Mouse (Mus musculus) neural tube, embryonic 14.5 days (tissue): ENCODE measurements at regions not wholly inside any gene's neighbourhood (a gene's known extent, or its start where the extent isn't known, plus 50 kb on each side); places are given as distances from the start of the nearest gene placed in this dataset.

ENCODE experiments used
- ATAC-seq: fragments of 200-750 bp; cut with Nextera tagmentation; 2 replicates; pipeline ENCODE4 v1.8.0; 2017; ENCODE audit warnings: low read depth, mild to moderate bottlenecking, moderate TSS enrichment, moderate library complexity
- H3K27ac ChIP-seq: fragments of 300-500 bp; sonication (generic); 2 replicates; pipeline ENCODE4 v1.5.1; 2014; ENCODE audit warnings: low read depth, mild to moderate bottlenecking, control low read depth, low read length, moderate library complexity, mixed read lengths
- H3K27me3 ChIP-seq: fragments of 300-500 bp; sonication (generic); 2 replicates; pipeline ENCODE4 v1.6.1; 2014; ENCODE audit warnings: low read length; ENCODE audit not compliant: control insufficient read depth, insufficient read depth
- H3K36me3 ChIP-seq: fragments of 300-500 bp; sonication (generic); 2 replicates; pipeline ENCODE4 v1.6.1; 2014; ENCODE audit warnings: low read length, mixed read lengths; ENCODE audit not compliant: control insufficient read depth, insufficient read depth
- H3K4me1 ChIP-seq: fragments of 300-500 bp; sonication (generic); 2 replicates; pipeline ENCODE4 v1.6.1; 2014; ENCODE audit warnings: low read length; ENCODE audit not compliant: control insufficient read depth, insufficient read depth
- H3K4me2 ChIP-seq: fragments of 300-500 bp; sonication (generic); 2 replicates; pipeline ENCODE4 v1.6.1; 2014; ENCODE audit warnings: mild to moderate bottlenecking, low read depth, low read length, control low read depth
- H3K4me3 ChIP-seq: fragments of 300-500 bp; sonication (generic); 2 replicates; pipeline ENCODE4 v1.5.1; 2014; ENCODE audit warnings: low read depth, low read length, control low read depth, mixed read lengths
- H3K9ac ChIP-seq: fragments of 300-500 bp; sonication (generic); replicated peaks from 2 replicates; pipeline ENCODE4 v1.6.1; 2014; ENCODE audit warnings: low read depth, mild to moderate bottlenecking, control low read depth, low read length, mixed read lengths
- H3K9me3 ChIP-seq: fragments of 300-500 bp; sonication (generic); 2 replicates; pipeline ENCODE4 v1.6.1; 2016; ENCODE audit warnings: low read length; ENCODE audit not compliant: control insufficient read depth
- WGBS: fragments of 180-500 bp; shearing (Covaris S2); extraction: QIAGEN DNeasy Blood & Tissue Kit; methylation state at CpG from one replicate; pipeline ENCODE4 v1.1.7; 2014; 5-methylcytosine and 5-hydroxymethylcytosine counted together

GRCm38 (mm10) chr4:114665684-114666083 lies 155.8 kb upstream of the Gm12830 start:
- H3K4me3 ChIP-seq, result no peak overlapping the region
- H3K4me1 ChIP-seq, result peaks cover 7% of the 10 kb centered on the region
- no peak overlapping the region for H3K27ac ChIP-seq
- no peaks in the 10 kb centered on the region for H3K9me3 ChIP-seq
- peak; percentile 84 for ATAC-seq
- H3K27me3 ChIP-seq, result peaks cover 27% of the 10 kb centered on the region
- H3K9ac ChIP-seq, result no peak overlapping the region
- peak overlapping the region; percentile 51; the same call in 1 of the 2 replicates for H3K4me2 ChIP-seq
- H3K36me3 ChIP-seq, result no peaks in the 10 kb centered on the region
- 2% methylated on average over 14 of the region's 14 CpGs for WGBS

GRCm38 (mm10) chr4:114666238-114666978 lies 155.1 kb upstream of the Gm12830 start:
- 2% methylated on average over 41 of the region's 41 CpGs for WGBS
- Histone ChIP-seq H3K4me3 (peak overlapping the region; percentile 28), H3K4me1 (peaks cover 7% of the 10 kb centered on the region), H3K9me3 (no peaks in the 10 kb centered on the region), H3K9ac (peak overlapping the region; percentile 42), H3K27ac (no peak overlapping the region), H3K4me2 (peak overlapping the region; percentile 51), H3K27me3 (peaks cover 30% of the 10 kb centered on the region), H3K36me3 (no peaks in the 10 kb centered on the region)
- peak; percentile 69 for ATAC-seq

- 7% methylated on average over 11 of the region's 13 CpGs for WGBS
Measured at GRCm38 (mm10) chr4:114666979-114667328, 154.6 kb upstream of the Gm12830 start.

GRCm38 (mm10) chr4:114672096-114672720 lies 149.3 kb upstream of the Gm12830 start:
- no peak overlapping the region for H3K9ac ChIP-seq
- H3K4me2 ChIP-seq, result no peak overlapping the region
- peaks cover 12% of the 10 kb centered on the region; the same call in 1 of the 2 replicates for H3K27me3 ChIP-seq
- H3K9me3 ChIP-seq, result no peaks in the 10 kb centered on the region
- H3K27ac ChIP-seq, result no peak overlapping the region
- no peak for ATAC-seq
- WGBS, result 65% methylated on average over 5 of the region's 5 CpGs
- no peak overlapping the region for H3K4me3 ChIP-seq
- H3K4me1 ChIP-seq, result no peaks in the 10 kb centered on the region
- no peaks in the 10 kb centered on the region for H3K36me3 ChIP-seq

More at GRCm38 (mm10) chr4:114666979-114667328, 154.6 kb upstream of the Gm12830 start:
- H3K4me1 ChIP-seq, result peaks cover 7% of the 10 kb centered on the region
- no peak overlapping the region for H3K27ac ChIP-seq
- peak overlapping the region; percentile 42 for H3K9ac ChIP-seq
- peaks cover 30% of the 10 kb centered on the region for H3K27me3 ChIP-seq
- no peak; the same call in 1 of the 2 replicates for ATAC-seq
- no peaks in the 10 kb centered on the region for H3K9me3 ChIP-seq
- H3K36me3 ChIP-seq, result no peaks in the 10 kb centered on the region
- peak overlapping the region; percentile 51 for H3K4me2 ChIP-seq
- H3K4me3 ChIP-seq, result peak overlapping the region; percentile 28

GRCm38 (mm10) chr4:114676908-114677898 lies 144.3 kb upstream of the Gm12830 start:
- H3K27me3 ChIP-seq, result no peaks in the 10 kb centered on the region
- no peaks in the 10 kb centered on the region for H3K9me3 ChIP-seq
- no peaks in the 10 kb centered on the region for H3K36me3 ChIP-seq
- 0 out of 2 replicates have a peak, but pooled peaks have one; percentile 1 for ATAC-seq
- peaks cover 8% of the 10 kb centered on the region for H3K4me1 ChIP-seq
- no peak overlapping the region for H3K27ac ChIP-seq
- no peak overlapping the region for H3K4me3 ChIP-seq
- 76% methylated on average over 13 of the region's 13 CpGs for WGBS
- no peak overlapping the region for H3K4me2 ChIP-seq
- no peak overlapping the region for H3K9ac ChIP-seq

- Histone ChIP-seq H3K4me3 (no peak overlapping the region), H3K27me3 (no peaks in the 10 kb centered on the region), H3K27ac (no peak overlapping the region), H3K9me3 (no peaks in the 10 kb centered on the region), H3K9ac (no peak overlapping the region), H3K4me1 (peaks cover 8% of the 10 kb centered on the region), H3K36me3 (no peaks in the 10 kb centered on the region), H3K4me2 (no peak overlapping the region)
- ATAC-seq, result peak; percentile 79
- WGBS, result 54% methylated on average over 8 of the region's 8 CpGs
Measured at GRCm38 (mm10) chr4:114678053-114678941, 143.2 kb upstream of the Gm12830 start.

GRCm38 (mm10) chr4:114680360-114680759 lies 141.2 kb upstream of the Gm12830 start:
- Histone ChIP-seq H3K9ac (no peak overlapping the region), H3K4me1 (peaks cover 8% of the 10 kb centered on the region), H3K27ac (no peak overlapping the region), H3K27me3 (no peaks in the 10 kb centered on the region), H3K36me3 (no peaks in the 10 kb centered on the region), H3K4me2 (no peak overlapping the region), H3K4me3 (no peak overlapping the region), H3K9me3 (no peaks in the 10 kb centered on the region)
- WGBS, result 57% methylated on average over 6 of the region's 6 CpGs
- ATAC-seq, result no peak

GRCm38 (mm10) chr4:114682955-114683354 lies 138.6 kb upstream of the Gm12830 start:
- Histone ChIP-seq H3K4me1 (peaks cover 5% of the 10 kb centered on the region), H3K9ac (no peak overlapping the region), H3K4me3 (no peak overlapping the region), H3K27ac (no peak overlapping the region), H3K36me3 (no peaks in the 10 kb centered on the region), H3K9me3 (no peaks in the 10 kb centered on the region), H3K27me3 (no peaks in the 10 kb centered on the region), H3K4me2 (no peak overlapping the region)
- 60% methylated on average over 7 of the region's 7 CpGs for WGBS
- ATAC-seq, result no peak
